Mouse (Mus musculus) CH12F3 (cell line): Measurements from ENCODE around the gene Eif5b.
"Not testable (repeated sequence)": the region's sequence is repeated elsewhere in the genome, so short reads cannot be mapped to it uniquely, and the experiment has no call there.

Source experiments
- in situ Hi-C: fragments of 300-500 bp; cut with MboI; formaldehyde crosslinking; loops from 2 replicates; pipeline ENCODE4 v1.14.3; 2020; ENCODE audit warnings: low sequenced_read_pairs

The Eif5b gene

GRCm38 (mm10) chr1:37997867-37998266 lies at the start of gene Eif5b, which contains the start of gene Txndc9:
Eif5b (plus strand) TSS chr1:37998010.
Txndc9 (minus strand) TSS chr1:37997893.
- in situ Hi-C loops, result no loop called here

- in situ Hi-C loops, result no loop called here
Measured at GRCm38 (mm10) chr1:37948906-37949305, 48.9 kb upstream of the Eif5b start.

GRCm38 (mm10) chr1:37954786-37955185 lies 43.0 kb upstream of the Eif5b start:
- in situ Hi-C loops, result no loop called here

GRCm38 (mm10) chr1:37955251-37955650 lies 42.6 kb upstream of the Eif5b start:
- in situ Hi-C loops, result no loop called here

- in situ Hi-C loops, result no loop called here
Measured at GRCm38 (mm10) chr1:37956690-37957431, 40.9 kb upstream of the Eif5b start.

- in situ Hi-C loops, result no loop called here
Measured at GRCm38 (mm10) chr1:37957659-37958058, 40.2 kb upstream of the Eif5b start, which contains the start of gene Lyg1. Lyg1 (minus strand) TSS chr1:37957759.

GRCm38 (mm10) chr1:37958516-37958915 lies 39.3 kb upstream of the Eif5b start:
- in situ Hi-C loops, result no loop called here

GRCm38 (mm10) chr1:37959486-37959885 lies 38.3 kb upstream of the Eif5b start:
- in situ Hi-C loops, result no loop called here

GRCm38 (mm10) chr1:37965571-37965970 lies 32.2 kb upstream of the Eif5b start:
- in situ Hi-C loops, result no loop called here

- in situ Hi-C loops, result no loop called here
Measured at GRCm38 (mm10) chr1:37968746-37969145, 29.1 kb upstream of the Eif5b start.

- in situ Hi-C loops, result no loop called here
Measured at GRCm38 (mm10) chr1:37971520-37971919, 26.3 kb upstream of the Eif5b start.

GRCm38 (mm10) chr1:37976666-37977065 lies 21.1 kb upstream of the Eif5b start:
- in situ Hi-C loops, result not testable (repeated sequence)

GRCm38 (mm10) chr1:37977303-37977702 lies 20.5 kb upstream of the Eif5b start:
- in situ Hi-C loops, result no loop called here

GRCm38 (mm10) chr1:37984326-37984725 lies 13.5 kb upstream of the Eif5b start:
- in situ Hi-C loops, result no loop called here

- in situ Hi-C loops, result no loop called here
Measured at GRCm38 (mm10) chr1:37985764-37986323, 12.0 kb upstream of the Eif5b start.

GRCm38 (mm10) chr1:37987856-37988255 lies 10.0 kb upstream of the Eif5b start:
- in situ Hi-C loops, result no loop called here

GRCm38 (mm10) chr1:37996226-37996625 lies 1.6 kb upstream of the Eif5b start:
- in situ Hi-C loops, result no loop called here

GRCm38 (mm10) chr1:37996877-37997484 lies 829 bp upstream of the Eif5b start:
- in situ Hi-C loops, result no loop called here

GRCm38 (mm10) chr1:37998371-37999199 lies 775 bp downstream of the Eif5b start:
- in situ Hi-C loops, result no loop called here

GRCm38 (mm10) chr1:37999552-37999951 lies 1.7 kb downstream of the Eif5b start:
- in situ Hi-C loops, result no loop called here

GRCm38 (mm10) chr1:38000844-38001243 lies 3.0 kb downstream of the Eif5b start:
- in situ Hi-C loops, result no loop called here
